Mouse (Mus musculus) cortical plate, adult 2 months (tissue): ENCODE measurements at regions not wholly inside any gene's neighbourhood (a gene's known extent, or its start where the extent isn't known, plus 50 kb on each side); places are given as distances from the start of the nearest gene placed in this dataset.

Experiments used
- CTCF ChIP-seq: fragments of 200-500 bp; IDR thresholded peaks from 2 replicates; pipeline ENCODE4 v1.5.1; 2011; ENCODE audit warnings: mild to moderate bottlenecking, control low read depth, low read length; ENCODE audit not compliant: insufficient read depth; ENCODE audit errors: extremely low read depth
- POLR2A ChIP-seq: fragments of 200-500 bp; IDR thresholded peaks from 2 replicates; pipeline ENCODE4 v1.6.1; 2011; ENCODE audit warnings: mild to moderate bottlenecking, low read length, control low read depth; ENCODE audit not compliant: insufficient read depth; ENCODE audit errors: extremely low read depth

- TF ChIP-seq POLR2A (no peak), CTCF (no peak)
Observed at GRCm38 (mm10) chr4:48992021-48992420, 67.1 kb upstream of the Plppr1 start.
